Mouse (Mus musculus): Measurements from ENCODE around the gene Sycp2. TPM values are rescaled to one million over a fixed set of nuclear protein-coding genes. Genes with fewer than 3 reads are reported as not detected.

Sycp2 gene
- polyA plus RNA-seq, 1 experiment from 2014 or later = 0.04 TPM

DNA sequence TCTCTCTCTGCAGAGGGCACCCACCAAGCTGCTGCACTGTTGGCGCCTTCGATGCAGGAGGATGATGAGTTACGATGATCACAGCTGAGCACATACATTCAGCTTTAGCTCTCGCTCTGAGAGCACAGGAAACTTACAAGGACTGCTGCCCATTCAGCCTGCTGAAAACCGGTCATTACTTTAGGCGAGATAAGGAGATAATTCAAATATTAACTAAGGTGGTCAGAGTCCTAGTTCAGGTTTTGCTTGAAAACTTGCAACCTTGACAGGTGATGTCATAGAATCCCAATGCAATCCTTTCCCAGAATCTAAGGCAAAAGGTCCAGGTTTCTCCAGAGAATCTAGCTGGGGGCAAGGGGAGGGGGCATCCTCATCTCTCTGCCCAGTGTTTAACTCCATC is 21.9 kb upstream of the Sycp2 start:
- Histone ChIP-seq H3K9me3 (ENCODE audit: low read length) (no peaks in the 10 kb centered on the region), H3K9ac (replicated peaks; ENCODE audit: low read length) (no peak overlapping the region; the same call in 1 of the 2 replicates), H3K4me1 (ENCODE audit: insufficient read depth, low read length) (peaks cover 7% of the 10 kb centered on the region), H3K36me3 (ENCODE audit: insufficient read depth, low read length) (no peaks in the 10 kb centered on the region), H3K4me3 (ENCODE audit: low read length) (no peak overlapping the region), H3K27ac (ENCODE audit: low read length) (no peak overlapping the region), H3K4me2 (replicated peaks; ENCODE audit: low read depth, low read length) (no peak overlapping the region), H3K27me3 (ENCODE audit: insufficient read depth, low read length) (no peaks in the 10 kb centered on the region)
- WGBS = 69% methylated on average over 6 of the region's 6 CpGs
- ATAC-seq (ENCODE audit: low FRiP score, low TSS enrichment) = no peak

DNA sequence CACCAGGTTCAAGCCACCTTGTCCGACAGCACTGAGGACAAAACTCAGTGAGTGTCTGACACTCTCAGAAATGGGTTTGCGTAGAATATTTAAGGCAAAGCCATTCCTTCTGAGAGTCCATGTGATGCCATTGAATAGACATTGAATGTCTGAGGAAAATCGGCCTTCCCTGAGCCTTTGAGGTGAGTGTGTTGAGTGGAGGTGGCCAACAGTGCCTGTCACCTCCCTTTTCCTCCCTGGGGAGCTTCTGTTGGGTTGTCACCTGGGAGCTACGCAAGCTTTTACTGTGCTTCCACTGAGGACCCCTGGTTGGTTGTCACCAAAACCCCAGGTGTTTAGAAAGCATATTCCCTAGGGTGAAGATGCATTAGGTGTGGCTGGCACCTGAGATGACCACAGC is 21.2 kb upstream of the Sycp2 start:
- Histone ChIP-seq H3K27me3 (ENCODE audit: insufficient read depth, low read length) (no peaks in the 10 kb centered on the region), H3K9me3 (ENCODE audit: low read length) (no peaks in the 10 kb centered on the region), H3K9ac (replicated peaks; ENCODE audit: low read length) (no peak overlapping the region), H3K4me3 (ENCODE audit: low read length) (no peak overlapping the region), H3K4me2 (replicated peaks; ENCODE audit: low read depth, low read length) (no peak overlapping the region), H3K36me3 (ENCODE audit: insufficient read depth, low read length) (no peaks in the 10 kb centered on the region), H3K4me1 (ENCODE audit: insufficient read depth, low read length) (peaks cover 7% of the 10 kb centered on the region), H3K27ac (ENCODE audit: low read length) (no peak overlapping the region)
- no peak for ATAC-seq (ENCODE audit: low FRiP score, low TSS enrichment)
- 84% methylated on average over 4 of the region's 4 CpGs for WGBS

DNA sequence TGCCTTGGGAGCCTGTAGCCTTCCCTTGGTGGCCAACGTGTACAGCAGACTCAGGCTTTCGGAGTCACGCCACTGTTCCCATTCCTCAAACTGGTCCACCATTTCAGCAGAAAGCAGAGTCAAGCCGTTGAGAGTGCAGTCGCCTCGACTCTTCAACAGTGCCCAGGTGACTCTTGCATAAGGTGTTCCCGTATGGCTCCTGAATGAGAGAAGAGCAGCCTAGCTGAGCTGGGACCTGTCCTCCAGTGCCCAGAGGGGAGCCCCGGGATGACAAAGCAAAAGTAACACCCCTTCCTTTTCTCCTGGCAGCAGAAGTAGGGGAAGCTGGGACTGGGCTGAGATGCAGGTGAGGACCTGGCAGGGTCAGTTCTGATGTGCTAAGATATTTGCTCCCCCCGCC is 20.7 kb upstream of the Sycp2 start:
- ATAC-seq (ENCODE audit: low FRiP score, low TSS enrichment) = no peak
- no peaks in the 10 kb centered on the region for H3K9me3 ChIP-seq (ENCODE audit: low read length)

DNA sequence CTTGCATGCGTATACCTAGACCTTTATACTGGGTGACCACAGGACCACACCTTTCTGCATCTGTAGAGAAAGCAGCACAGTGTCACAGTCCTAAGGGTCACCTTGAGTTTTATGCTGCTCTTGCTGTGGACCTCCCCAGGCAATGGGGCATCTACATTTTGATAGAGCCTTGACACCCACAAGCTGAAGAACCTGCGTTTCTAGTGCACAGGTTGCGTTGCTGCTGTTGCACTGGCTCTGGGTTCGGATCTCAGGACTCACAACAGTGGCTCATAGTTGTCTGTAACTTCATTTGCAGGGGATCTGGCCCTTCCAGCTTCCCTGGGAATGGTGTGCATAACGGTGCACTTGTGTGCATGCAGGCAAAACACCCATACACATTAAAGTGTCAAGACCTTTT is 19.7 kb upstream of the Sycp2 start:
- Histone ChIP-seq H3K4me2 (replicated peaks; ENCODE audit: low read depth, low read length) (no peak overlapping the region), H3K27ac (ENCODE audit: low read length) (no peak overlapping the region), H3K9ac (replicated peaks; ENCODE audit: low read length) (no peak overlapping the region), H3K36me3 (ENCODE audit: insufficient read depth, low read length) (no peaks in the 10 kb centered on the region), H3K27me3 (ENCODE audit: insufficient read depth, low read length) (no peaks in the 10 kb centered on the region), H3K4me3 (ENCODE audit: low read length) (no peak overlapping the region), H3K4me1 (ENCODE audit: insufficient read depth, low read length) (peaks cover 8% of the 10 kb centered on the region), H3K9me3 (ENCODE audit: low read length) (no peaks in the 10 kb centered on the region)
- 81% methylated on average over 5 of the region's 5 CpGs for WGBS
- no peak for ATAC-seq (ENCODE audit: low FRiP score, low TSS enrichment)

More for the DNA sequence above, 20.7 kb upstream of the Sycp2 start:
- Histone ChIP-seq H3K27ac (ENCODE audit: low read length) (no peak overlapping the region), H3K4me2 (replicated peaks; ENCODE audit: low read depth, low read length) (no peak overlapping the region), H3K4me3 (ENCODE audit: low read length) (no peak overlapping the region), H3K36me3 (ENCODE audit: insufficient read depth, low read length) (no peaks in the 10 kb centered on the region), H3K4me1 (ENCODE audit: insufficient read depth, low read length) (peaks cover 7% of the 10 kb centered on the region), H3K27me3 (ENCODE audit: insufficient read depth, low read length) (no peaks in the 10 kb centered on the region), H3K9ac (replicated peaks; ENCODE audit: low read length) (no peak overlapping the region)
- 79% methylated on average over 9 of the region's 9 CpGs for WGBS

DNA sequence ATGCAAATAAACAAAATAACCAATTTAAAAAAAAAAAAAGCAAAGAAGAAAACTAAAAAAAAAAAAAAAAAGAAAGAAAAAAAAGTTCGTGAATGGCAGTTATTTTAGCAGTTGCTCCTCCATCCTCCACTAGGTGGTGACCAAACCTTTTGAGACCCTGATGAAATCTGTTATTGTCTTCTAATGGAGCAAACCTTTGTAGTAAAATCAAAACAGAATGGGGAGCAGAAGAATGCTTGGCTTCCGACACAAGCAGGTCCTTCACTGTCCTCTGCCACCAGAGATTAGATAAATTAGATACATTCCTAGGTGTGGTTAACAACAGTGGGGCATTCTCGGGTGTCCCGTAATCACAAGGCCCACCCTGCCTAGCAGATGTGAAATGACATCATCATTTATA is 18.7 kb upstream of the Sycp2 start:
- Histone ChIP-seq H3K27ac (ENCODE audit: low read length) (no peak overlapping the region), H3K9ac (replicated peaks; ENCODE audit: low read length) (no peak overlapping the region), H3K4me1 (ENCODE audit: insufficient read depth, low read length) (peaks cover 9% of the 10 kb centered on the region), H3K9me3 (ENCODE audit: low read length) (no peaks in the 10 kb centered on the region), H3K4me3 (ENCODE audit: low read length) (no peak overlapping the region), H3K36me3 (ENCODE audit: insufficient read depth, low read length) (no peaks in the 10 kb centered on the region), H3K4me2 (replicated peaks; ENCODE audit: low read depth, low read length) (no peak overlapping the region), H3K27me3 (ENCODE audit: insufficient read depth, low read length) (no peaks in the 10 kb centered on the region)
- no peak for ATAC-seq (ENCODE audit: low FRiP score, low TSS enrichment)
- WGBS = 42% methylated on average over 4 of the region's 4 CpGs

DNA sequence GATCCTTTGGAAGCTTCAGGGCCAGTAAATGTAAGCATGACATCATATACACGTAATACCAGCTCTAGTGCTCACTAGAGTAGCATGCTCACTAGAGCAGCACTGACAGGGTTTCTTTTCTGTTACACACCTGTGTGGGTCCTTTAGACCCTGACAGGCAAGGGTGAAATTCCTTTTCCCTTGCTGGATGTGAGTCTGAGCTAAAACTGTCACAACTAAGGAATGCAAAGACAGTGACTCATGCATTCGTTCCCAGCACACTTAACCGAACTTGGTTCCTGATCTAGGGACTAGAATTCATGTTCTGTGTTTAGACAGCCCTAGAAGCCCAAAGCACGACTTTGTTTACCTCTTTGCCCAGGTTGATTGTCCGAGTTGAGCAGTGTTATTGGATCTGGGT is 15.7 kb upstream of the Sycp2 start:
- no peak overlapping the region for H3K4me3 ChIP-seq (ENCODE audit: low read length)
- H3K4me2 ChIP-seq (replicated peaks; ENCODE audit: low read depth, low read length) = no peak overlapping the region
- H3K9ac ChIP-seq (replicated peaks; ENCODE audit: low read length) = no peak overlapping the region
- 68% methylated on average over 5 of the region's 5 CpGs for WGBS
- no peaks in the 10 kb centered on the region for H3K27me3 ChIP-seq (ENCODE audit: insufficient read depth, low read length)
- H3K27ac ChIP-seq (ENCODE audit: low read length) = no peak overlapping the region
- no peaks in the 10 kb centered on the region for H3K36me3 ChIP-seq (ENCODE audit: insufficient read depth, low read length)
- ATAC-seq (ENCODE audit: low FRiP score, low TSS enrichment) = no peak
- no peaks in the 10 kb centered on the region for H3K9me3 ChIP-seq (ENCODE audit: low read length)
- H3K4me1 ChIP-seq (ENCODE audit: insufficient read depth, low read length) = peaks cover 7% of the 10 kb centered on the region; the same call in 1 of the 2 replicates

DNA sequence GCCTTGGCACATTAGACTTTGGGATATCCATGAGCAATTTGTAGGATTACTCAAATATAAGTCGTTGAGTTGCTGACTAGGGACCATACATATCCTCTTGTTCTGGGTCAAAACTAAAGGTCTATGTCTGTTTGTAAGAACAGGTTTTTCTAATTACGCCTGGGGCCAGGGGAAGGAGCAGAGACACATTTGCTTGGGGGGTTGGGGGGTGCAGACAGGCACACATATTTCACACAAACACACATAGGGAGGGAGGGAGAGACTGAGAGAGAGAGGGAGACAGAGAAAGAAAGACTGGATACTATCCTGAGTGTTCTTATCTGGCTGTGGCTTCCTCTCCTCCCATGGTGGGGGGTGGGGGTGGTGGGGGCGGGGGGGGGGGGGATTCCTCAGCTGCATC is 14.7 kb upstream of the Sycp2 start:
- no peaks in the 10 kb centered on the region for H3K27me3 ChIP-seq (ENCODE audit: insufficient read depth, low read length)
- no peak overlapping the region for H3K9ac ChIP-seq (replicated peaks; ENCODE audit: low read length)
- 28% methylated on average over 3 of the region's 3 CpGs for WGBS
- H3K9me3 ChIP-seq (ENCODE audit: low read length) = no peaks in the 10 kb centered on the region
- H3K36me3 ChIP-seq (ENCODE audit: insufficient read depth, low read length) = peaks cover 5% of the 10 kb centered on the region; the same call in 1 of the 2 replicates
- H3K4me2 ChIP-seq (replicated peaks; ENCODE audit: low read depth, low read length) = no peak overlapping the region
- H3K27ac ChIP-seq (ENCODE audit: low read length) = no peak overlapping the region; the same call in 1 of the 2 replicates
- H3K4me3 ChIP-seq (ENCODE audit: low read length) = no peak overlapping the region
- ATAC-seq (ENCODE audit: low FRiP score, low TSS enrichment) = no peak
- H3K4me1 ChIP-seq (ENCODE audit: insufficient read depth, low read length) = peaks cover 7% of the 10 kb centered on the region; the same call in 1 of the 2 replicates

DNA sequence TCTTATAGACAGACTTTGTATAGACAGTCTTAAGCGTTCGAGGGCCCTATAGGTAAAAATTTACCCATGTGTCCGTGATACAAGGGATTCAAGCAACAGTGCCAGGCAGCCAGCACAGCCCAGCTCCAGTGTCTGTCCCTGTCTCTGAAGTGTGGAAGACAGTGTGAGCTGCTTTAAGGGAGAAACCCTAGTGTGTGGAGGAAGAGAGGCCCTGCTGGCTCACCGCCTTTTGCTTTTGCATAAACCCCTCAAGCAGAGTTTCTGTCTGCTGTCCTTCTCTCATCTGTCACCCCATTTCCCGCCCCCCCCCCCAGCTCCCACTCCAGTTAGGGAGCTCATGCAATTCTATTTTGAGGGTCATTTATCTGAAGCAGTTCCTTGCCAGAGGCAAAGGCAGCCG is 14.1 kb upstream of the Sycp2 start:
- no peak overlapping the region for H3K9ac ChIP-seq (replicated peaks; ENCODE audit: low read length)
- ATAC-seq (ENCODE audit: low FRiP score, low TSS enrichment) = no peak
- H3K36me3 ChIP-seq (ENCODE audit: insufficient read depth, low read length) = peaks cover 5% of the 10 kb centered on the region; the same call in 1 of the 2 replicates
- peaks cover 7% of the 10 kb centered on the region; the same call in 1 of the 2 replicates for H3K4me1 ChIP-seq (ENCODE audit: insufficient read depth, low read length)
- WGBS = 58% methylated on average over 5 of the region's 6 CpGs
- H3K27me3 ChIP-seq (ENCODE audit: insufficient read depth, low read length) = no peaks in the 10 kb centered on the region
- H3K4me3 ChIP-seq (ENCODE audit: low read length) = no peak overlapping the region
- no peaks in the 10 kb centered on the region for H3K9me3 ChIP-seq (ENCODE audit: low read length)
- H3K27ac ChIP-seq (ENCODE audit: low read length) = no peak overlapping the region; the same call in 1 of the 2 replicates
- no peak overlapping the region for H3K4me2 ChIP-seq (replicated peaks; ENCODE audit: low read depth, low read length)

DNA sequence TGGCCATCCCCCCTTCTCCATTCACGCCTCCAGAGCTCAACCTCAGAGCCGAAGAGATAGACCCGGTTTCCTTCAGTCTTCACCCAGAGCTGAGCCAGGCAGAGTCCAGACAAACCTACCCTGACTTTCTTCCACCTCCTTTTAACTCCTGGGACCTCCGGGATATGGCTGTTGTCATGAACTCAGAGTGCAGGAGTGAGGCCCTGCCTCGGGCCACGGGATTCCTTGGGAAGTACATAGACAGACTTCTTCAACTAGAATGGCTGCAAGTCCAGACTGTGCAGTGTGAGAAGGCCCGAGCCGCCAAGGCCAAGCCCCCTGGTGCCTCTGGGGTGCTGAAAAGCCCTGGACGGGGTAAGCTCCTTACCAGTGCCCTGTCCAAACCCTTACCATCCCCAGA is 13.1 kb upstream of the Sycp2 start:
- peaks cover 5% of the 10 kb centered on the region; the same call in 1 of the 2 replicates for H3K36me3 ChIP-seq (ENCODE audit: insufficient read depth, low read length)
- no peak overlapping the region for H3K4me3 ChIP-seq (ENCODE audit: low read length)
- no peak overlapping the region for H3K27ac ChIP-seq (ENCODE audit: low read length)
- 0 out of 2 replicates have a peak, but pooled peaks have one; percentile 21 for ATAC-seq (ENCODE audit: low FRiP score, low TSS enrichment)
- 90% methylated on average over 9 of the region's 9 CpGs for WGBS
- H3K4me1 ChIP-seq (ENCODE audit: insufficient read depth, low read length) = peaks cover 10% of the 10 kb centered on the region; the same call in 1 of the 2 replicates
- H3K9ac ChIP-seq (replicated peaks; ENCODE audit: low read length) = no peak overlapping the region
- no peaks in the 10 kb centered on the region for H3K9me3 ChIP-seq (ENCODE audit: low read length)
- H3K4me2 ChIP-seq (replicated peaks; ENCODE audit: low read depth, low read length) = no peak overlapping the region
- H3K27me3 ChIP-seq (ENCODE audit: insufficient read depth, low read length) = no peaks in the 10 kb centered on the region

DNA sequence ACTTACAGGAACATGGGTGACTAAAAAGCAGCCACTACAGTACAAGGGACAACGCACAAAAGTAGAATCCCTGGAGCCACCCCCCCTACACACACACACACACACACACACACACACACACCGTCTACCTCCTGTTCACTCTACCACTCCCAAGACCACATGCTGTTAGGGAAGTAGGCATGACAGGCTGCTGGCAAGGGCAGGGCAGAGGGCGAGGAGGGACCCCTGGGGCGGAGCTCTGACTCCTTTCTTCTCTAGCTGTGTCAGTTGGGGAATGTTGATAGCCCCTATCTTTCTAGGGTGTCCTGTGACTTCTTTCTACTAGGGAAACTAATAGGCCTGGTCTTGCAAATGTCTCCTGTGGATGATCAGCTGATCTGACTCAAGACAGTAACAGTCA is 9.5 kb upstream of the Sycp2 start:
- Histone ChIP-seq H3K4me1 (ENCODE audit: insufficient read depth, low read length) (peaks cover 30% of the 10 kb centered on the region; the same call in 1 of the 2 replicates), H3K4me2 (replicated peaks; ENCODE audit: low read depth, low read length) (no peak overlapping the region), H3K27me3 (ENCODE audit: insufficient read depth, low read length) (0 out of 2 replicates have a peak, but pooled peaks cover 3% of the 10 kb centered on the region), H3K9ac (replicated peaks; ENCODE audit: low read length) (no peak overlapping the region), H3K4me3 (ENCODE audit: low read length) (no peak overlapping the region), H3K27ac (ENCODE audit: low read length) (no peak overlapping the region), H3K36me3 (ENCODE audit: insufficient read depth, low read length) (peaks cover 5% of the 10 kb centered on the region; the same call in 1 of the 2 replicates), H3K9me3 (ENCODE audit: low read length) (no peaks in the 10 kb centered on the region)
- ATAC-seq (ENCODE audit: low FRiP score, low TSS enrichment) = no peak
- WGBS = 58% methylated on average over 4 of the region's 4 CpGs

Measured in kidney, embryonic 16.5 days (tissue).